Mouse (Mus musculus): ENCODE results near the gene Basp1.

DNA sequence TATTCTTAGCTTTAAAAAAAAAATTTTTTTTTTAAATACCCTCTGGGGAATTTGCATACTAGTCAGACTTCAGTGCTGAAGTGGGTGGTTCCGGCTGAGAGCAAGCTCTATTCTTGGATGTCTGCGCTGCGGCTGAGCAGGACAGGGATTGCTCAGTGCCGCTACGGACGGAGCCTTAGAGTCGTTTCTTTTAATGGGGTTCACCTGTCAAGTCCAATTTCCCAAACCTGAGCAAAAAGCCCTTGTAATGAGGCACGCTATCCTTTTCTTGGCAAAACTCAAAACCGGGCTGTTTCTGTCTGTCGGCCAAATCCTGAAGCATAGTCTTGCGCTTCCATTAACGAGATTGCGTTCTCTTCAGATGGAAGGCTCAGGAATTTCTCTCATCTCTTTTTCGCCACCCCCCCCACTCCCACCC is 54.9 kb downstream of the Basp1 start:
- TF ChIP-seq CTCF (conservative IDR thresholded peaks at IDR 0.05 in 1 of 2, IDR thresholded peaks at IDR 0.05 in 1 of 2; ENCODE audit: low read depth in 2 of 2, low read length in 2 of 2) (no peak), POLR2A (IDR thresholded peaks at IDR 0.05; ENCODE audit: low read depth, low read length) (no peak), ZNF384 (IDR thresholded peaks at IDR 0.05; ENCODE audit: low read depth, low read length) (peak; percentile 89), USF1 (IDR thresholded peaks at IDR 0.05; ENCODE audit: low read depth, low read length) (no peak), ZC3H11A (IDR thresholded peaks at IDR 0.05; ENCODE audit: low read depth, low read length) (no peak), BHLHE40 (IDR thresholded peaks at IDR 0.05; ENCODE audit: low read depth, low read length) (peak; percentile 49; the same call in 1 of the 2 replicates), ZMIZ1 (IDR thresholded peaks at IDR 0.05; ENCODE audit: low read depth, low read length) (no peak), USF2 (conservative IDR thresholded peaks at IDR 0.05; ENCODE audit: low read depth, low read length) (no peak)

All from CH12.LX (cell line).